Mouse (Mus musculus): Measurements from ENCODE around the gene B230118H07Rik.

B230118H07Rik gene

GRCm38 (mm10) chr2:101520503-101520902 lies 128.8 kb downstream of the B230118H07Rik start:
- no peak for DNase-seq (ENCODE audit: low read depth)

- no peak for DNase-seq (ENCODE audit: low read depth)
These were observed 129.4 kb downstream of the B230118H07Rik start for GRCm38 (mm10) chr2:101519928-101520327.
